Mouse (Mus musculus) CH12F3 (cell line): Measurements from ENCODE around the gene Ywhag.

Experiments
- in situ Hi-C: fragments of 300-500 bp; cut with MboI; formaldehyde crosslinking; loops from 2 replicates; pipeline ENCODE4 v1.14.3; 2020; ENCODE audit warnings: low sequenced_read_pairs

The Ywhag gene

DNA sequence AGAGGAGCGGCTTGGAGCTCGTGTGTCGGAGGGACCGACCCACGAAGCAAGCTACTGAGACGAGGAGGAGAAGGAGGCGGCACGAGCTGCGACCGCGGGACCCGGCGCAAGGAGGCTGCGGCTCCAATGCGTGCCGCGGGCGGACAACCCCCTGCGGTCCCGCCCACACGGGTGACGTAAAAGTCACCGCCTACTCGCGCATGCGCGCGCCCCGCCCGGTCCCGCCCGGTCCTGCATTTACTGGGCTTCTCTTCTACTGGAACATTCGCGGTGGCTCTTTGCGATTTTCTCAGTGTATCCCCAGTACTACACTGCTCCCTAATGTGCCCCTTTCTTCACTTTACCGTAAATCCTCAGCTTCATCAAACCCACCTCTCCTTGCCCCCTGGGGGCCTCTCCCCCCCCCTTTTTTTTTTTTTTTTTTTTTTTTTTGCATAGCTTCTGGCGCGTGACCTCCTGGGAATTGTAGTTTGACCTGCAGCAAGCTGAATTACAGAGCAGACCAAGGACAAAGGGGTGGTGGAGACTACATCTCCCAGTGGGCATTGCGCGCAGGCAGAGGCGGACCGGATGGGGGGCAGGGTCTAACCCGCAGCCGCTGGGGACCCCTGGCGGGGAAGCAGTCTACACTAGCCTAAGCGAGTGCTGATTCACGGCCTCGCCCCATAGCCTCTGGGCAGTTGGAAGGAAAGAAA is at the start of gene Ywhag:
Gene Ywhag (minus strand): TSS at position 136 of the 695 bp plus-strand sequence.
- in situ Hi-C loops = no loop called here

DNA sequence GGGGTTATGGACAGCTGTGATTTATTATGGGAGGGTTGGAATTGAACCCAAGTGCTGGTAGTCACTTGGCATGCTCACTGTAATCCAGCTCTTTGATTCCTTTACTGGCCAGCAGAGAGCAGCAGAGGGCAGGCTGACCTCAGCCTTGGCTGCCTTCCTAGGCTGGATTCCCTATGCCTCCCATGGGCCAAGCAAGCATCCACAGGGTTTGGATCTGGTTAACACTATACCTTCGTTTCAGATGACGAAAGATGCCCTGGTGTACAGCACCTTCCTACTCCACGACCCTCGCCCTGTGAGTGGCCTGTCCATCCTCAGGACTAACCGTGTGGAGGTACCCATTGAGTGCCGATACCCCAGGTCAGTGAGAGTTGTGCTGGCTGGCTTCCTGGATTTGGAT is 48.0 kb upstream of the Ywhag start:
- in situ Hi-C loops = no loop called here

DNA sequence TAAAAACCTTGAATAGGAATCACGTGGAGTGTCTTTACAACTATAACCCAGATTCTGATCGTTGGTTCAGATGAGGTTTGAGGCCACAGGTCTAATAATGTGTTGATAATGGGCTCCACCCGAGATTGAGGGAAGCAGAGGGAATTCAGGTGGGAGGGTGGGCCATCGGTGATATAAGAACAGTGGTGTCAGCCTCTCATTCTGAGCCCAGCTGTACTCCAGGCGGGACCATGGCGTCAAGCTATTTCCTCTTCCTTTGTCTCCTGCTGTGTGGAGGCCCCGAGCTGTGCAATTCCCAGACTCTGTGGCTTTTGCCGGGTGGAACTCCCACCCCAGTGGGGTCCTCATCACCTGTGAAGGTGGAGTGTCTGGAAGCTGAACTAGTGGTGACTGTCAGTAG is 45.5 kb upstream of the Ywhag start, which contains the start of gene Zp3:
Gene Zp3 (plus strand): TSS at position 196 of the 400 bp plus-strand sequence.
- in situ Hi-C loops = loop anchor here (10.0 kb wide), 1 partner anchor 85 kb away; no protein-coding TSS in a partner anchor

DNA sequence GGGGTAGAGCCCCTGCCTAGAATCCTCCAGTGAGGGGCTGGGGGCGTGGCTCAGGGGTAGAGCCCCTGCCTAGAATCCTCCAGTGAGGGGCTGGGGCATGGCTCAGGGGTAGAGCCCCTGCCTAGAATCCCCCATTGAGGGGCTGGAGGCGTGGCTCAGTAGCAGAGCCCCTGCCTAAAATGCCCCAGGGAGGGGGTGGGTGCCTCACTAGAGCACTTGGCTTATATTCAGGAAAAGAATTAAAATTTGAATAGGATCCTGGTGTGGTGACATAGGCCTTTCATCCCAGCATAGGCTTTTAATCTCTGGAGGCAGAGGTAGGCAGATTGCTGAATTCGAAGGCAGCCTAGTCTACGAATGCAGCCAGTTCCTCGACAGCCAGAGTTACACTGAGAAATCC is 45.0 kb upstream of the Ywhag start:
- in situ Hi-C loops = loop anchor here (10.0 kb wide), 1 partner anchor 85 kb away; no protein-coding TSS in a partner anchor

DNA sequence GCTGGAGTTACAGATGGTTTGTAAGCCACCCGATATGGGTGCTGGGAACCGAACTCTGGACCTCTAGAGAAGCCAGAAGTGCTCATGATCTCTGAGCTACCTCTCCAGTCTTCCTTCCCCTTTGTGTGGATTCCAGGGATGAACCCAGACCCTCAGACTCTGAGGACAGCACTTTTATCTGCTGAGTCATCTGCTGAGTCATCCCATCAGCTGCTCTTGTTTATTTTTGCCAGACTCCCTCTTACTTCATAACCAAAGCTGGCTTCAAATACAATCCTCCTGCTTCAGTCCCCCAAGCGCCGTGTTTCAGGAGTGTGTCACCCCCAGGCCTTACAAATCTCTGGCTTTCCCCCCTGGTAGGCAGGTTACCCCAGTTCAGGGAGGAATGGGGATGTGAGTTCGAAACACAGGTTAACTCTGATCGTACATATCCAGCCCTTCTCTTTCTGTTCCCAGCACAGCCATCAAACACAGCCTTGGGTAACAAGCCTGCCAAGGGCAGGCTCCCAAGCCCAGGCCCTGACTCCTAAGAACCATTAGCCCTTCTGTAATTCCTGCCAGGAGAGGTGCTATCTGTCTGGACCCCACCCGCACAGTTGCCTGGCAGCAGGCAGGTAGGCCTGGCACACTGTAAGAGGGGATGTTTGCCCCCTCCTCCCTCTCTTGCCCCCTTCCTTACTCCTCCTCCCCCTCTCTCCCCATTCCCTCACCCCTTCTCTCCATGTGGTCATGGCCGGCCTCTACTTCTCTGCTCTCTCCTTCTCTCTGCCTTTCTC is 41.7 kb upstream of the Ywhag start:
- in situ Hi-C loops = loop anchor here (10.0 kb wide), 1 partner anchor 89 kb away; no protein-coding TSS in a partner anchor

DNA sequence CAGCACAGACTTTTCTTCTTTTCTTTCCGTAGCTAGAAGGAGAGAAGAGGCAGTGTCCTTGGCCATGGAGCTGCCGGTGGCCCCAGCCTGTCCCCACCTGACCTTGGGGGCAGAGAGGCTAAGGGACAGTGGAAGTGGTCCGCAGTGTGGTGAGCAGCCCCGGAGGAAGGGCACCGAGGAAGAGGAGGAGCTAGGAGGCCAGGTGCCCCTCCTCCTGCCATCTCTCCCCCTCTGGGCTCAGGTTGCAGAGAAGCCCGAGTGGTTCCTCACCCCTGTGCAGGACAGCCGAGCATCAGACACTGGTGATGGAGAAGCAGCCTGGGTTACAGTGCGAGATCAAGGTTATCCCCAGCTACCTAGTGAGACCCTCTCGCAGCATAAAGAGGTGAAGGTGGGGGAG is 39.9 kb upstream of the Ywhag start, which contains the start of gene Ssc4d:
Gene Ssc4d (minus strand): TSS at position 167 of the 400 bp plus-strand sequence.
- in situ Hi-C loops = loop anchor here (10.0 kb wide), 1 partner anchor 90 kb away; no protein-coding TSS in a partner anchor

DNA sequence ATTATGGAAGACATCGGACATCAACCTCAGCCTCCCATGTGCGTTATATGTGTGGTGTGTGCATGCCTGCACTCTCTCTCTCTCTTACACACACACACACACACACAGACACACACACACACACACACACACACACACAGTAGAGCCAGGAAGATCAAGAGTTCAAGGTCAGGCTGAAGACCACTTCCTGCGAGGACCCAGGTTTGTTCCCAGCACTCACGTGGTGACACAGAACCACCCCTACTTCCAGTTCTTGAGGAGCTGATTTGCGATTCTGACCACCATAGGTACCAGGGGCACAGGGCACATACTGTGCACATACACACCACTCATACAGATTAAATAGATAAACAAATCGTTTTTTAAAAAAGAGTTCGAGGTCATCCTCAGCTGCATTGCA is 37.5 kb upstream of the Ywhag start:
- in situ Hi-C loops = loop anchor here (10.0 kb wide), 1 partner anchor 93 kb away; no protein-coding TSS in a partner anchor

DNA sequence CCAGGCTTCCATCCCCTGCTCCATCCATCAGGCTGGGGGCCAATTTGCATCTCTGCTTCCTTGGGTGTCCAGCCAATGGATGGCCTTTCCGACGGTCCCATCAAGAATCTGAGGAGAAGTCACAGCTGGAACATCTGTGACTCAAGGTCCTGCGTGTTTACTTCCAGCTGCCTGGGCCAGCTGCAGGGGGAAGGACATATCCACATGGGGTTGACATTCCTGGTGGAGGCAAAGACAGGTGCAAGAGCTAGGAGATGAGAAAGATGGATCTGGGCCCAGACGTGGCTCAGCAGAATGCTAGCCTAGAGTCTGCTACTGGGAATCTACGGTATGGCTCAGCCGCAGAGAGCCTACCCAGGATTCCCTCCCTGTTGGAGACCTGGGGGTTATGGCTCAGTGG is 35.8 kb upstream of the Ywhag start:
- in situ Hi-C loops = loop anchor here (10.0 kb wide), 1 partner anchor 95 kb away; no protein-coding TSS in a partner anchor

DNA sequence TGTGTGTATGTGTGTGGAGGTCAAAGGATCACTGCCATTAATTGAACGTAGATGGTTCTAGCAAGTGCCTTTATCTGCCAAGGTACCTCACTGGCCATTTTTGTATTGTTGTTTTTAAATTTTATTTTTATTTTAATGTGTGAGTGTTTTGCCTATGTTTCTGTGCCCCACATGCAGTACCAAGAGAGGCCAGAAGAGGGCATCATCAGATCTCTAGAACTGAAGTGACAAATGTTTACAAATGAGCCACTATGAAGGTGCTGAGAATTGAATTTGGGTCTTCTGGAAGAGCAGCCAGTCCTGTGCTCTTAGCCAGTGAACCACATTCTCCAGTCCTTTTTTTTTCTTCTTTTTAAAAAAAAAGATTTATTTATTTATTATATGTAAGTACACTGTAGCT is 34.4 kb upstream of the Ywhag start:
- in situ Hi-C loops = no loop called here

DNA sequence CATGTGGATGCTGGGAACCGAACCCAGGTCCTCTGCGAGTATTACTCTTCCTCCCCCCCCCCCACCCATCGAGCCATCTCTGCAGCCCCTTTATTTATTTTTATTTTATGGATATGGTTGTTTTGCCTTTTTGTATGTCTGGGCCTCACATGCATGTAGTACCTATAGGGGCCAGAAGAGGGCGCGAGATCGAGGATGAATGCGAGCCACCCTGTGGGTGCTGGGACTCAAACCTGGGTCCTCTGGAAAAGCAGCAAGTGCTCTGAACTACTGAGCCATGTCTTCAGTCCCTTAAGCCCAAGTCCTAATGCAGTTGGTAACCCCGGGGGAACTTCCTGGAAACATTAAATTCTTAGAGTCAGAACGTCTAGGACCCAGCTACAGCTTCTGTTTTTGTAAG is 32.5 kb upstream of the Ywhag start:
- in situ Hi-C loops = no loop called here

DNA sequence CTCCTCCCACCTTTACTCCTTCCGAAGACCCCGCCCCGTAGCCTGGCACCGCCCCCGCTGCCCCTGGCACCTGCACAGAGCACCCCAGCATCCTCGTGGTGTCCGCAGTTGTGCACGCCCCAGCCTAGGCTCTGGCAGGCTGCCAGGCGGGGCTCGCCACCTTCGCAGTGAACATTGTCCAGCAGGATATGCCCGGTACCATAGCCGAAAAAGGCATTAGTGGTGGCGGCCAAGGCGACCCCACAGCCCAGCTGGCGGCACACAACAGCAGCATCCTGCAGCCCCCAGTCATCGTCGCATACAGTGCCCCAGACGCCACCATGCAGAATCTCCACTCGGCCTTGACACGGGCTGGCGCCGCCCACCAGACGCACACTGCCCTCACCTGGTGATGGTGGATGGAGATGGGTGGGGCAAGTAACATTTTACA is 31.1 kb upstream of the Ywhag start:
- in situ Hi-C loops = no loop called here

DNA sequence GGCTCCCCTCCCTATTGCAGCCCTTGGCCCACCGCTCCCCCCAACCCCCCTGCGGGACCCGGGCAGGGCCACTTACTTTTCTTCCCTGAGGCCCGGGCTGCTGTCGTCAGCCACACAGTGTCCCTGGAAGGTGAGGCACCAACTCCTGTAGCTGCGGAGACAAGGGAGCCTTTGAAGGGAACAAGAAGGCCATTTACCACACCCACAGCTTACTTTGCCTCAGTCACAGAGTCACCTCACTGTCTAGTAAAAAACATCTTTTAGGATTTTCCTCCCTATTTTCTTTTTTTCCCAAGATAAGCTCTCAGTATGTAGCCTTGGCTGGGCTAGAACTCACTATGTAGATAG is 28.8 kb upstream of the Ywhag start:
- in situ Hi-C loops = no loop called here

DNA sequence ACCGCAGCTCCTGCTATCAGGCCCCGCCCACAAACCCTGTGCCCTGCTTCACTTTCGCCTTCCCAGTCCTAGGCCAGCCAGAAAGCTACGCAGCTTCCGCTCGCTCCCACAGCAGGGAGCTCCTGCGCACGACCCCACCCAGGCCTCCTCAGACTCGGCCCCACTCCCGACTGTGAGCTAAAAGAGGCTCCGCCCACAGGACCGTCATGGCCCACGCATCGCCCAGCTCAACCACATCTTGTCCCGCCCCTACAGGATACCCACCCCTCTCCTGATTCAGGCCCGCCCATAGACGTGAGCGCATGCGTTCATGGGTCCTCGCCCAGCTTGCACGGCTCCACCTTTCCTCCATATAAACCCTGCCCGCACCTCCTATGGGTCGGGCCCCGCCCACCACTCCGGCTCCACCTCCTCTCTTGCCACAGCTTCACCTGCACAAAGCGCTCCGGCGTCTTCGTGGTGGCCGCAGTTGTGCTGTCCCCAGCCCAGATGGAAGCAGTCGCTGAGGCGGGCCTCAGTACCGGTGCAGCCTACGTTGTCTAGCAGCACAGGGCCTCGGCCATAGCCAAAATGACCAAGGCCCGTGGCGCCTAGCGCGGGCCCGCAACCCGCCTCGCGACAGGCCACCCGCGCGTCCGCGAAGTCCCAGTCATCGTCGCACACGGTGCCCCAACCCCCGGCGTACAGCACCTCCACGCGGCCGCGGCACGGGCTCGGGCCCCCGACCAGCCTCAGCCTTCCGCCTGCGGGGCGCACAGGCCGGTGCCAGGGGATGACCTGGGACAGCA is 28.3 kb upstream of the Ywhag start:
- in situ Hi-C loops = no loop called here

DNA sequence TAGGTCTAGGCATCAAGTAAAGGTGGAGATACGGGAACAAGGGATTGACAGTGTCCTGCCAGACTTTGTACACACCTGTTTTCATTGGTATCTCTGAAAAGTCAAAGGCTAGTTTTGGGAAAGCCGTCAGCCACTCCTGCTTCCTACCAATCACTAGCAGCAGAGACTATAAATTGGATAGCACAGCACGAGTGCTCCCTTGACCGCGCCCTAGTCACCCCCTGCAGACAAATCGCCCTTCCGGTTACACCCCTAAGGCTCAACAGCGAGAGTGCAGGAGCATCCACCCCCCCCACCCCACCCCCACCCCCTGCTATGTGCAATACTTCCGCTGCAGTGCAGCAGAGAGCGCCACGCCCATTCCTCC is 27.7 kb upstream of the Ywhag start:
- in situ Hi-C loops = no loop called here

DNA sequence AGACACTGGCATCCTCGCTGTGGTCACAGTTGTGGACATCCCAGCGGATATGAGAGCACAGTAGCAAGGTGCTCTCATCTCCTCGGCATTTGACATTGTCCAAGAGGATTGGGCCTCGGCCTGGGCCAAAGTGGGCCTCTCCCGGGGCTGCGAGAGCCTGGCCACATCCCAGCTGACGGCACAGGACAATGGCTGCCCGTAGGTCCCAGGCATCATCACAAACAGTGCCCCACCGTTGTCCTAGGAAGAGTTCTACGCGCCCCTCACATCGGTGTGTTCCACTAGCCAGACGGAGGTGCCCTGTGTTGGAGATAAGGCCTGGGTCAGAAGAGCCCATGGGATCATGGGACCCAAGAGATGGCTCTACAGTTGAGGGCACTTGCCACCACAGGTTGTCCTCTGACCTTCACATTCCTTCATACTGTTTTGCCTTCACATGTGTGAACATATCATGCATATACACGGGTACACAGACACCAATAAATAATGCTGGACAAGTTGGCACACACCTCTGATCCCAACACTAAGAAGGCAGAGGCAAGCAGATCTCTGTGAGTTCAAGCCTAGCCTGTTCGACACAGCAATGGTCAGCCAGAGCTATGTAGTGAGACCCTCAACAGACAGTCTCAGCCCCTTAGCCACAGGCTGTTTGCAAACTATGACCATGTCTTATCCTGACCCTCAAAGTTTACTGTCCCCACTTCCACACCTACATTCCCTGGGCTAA is 26.7 kb upstream of the Ywhag start:
- in situ Hi-C loops = no loop called here

DNA sequence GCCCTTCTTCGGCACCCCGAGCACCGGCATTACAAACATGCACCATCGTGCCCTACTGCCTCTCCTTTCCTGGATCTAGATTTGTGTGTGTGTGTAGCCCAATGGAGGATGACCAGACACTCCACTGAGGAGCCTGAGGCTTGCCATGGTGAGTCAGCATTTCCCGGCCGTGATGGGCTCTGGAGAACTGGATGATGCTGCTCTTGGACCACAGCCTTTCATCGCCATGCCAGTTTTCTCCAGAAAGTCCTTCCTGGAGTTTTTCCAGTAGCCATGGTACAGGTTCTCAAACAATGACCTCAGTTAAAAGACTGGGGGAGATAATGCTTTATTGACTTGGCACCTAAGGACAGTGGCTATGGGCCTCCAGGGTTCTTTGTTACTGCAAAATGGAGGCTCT is 25.5 kb upstream of the Ywhag start:
- in situ Hi-C loops = no loop called here

DNA sequence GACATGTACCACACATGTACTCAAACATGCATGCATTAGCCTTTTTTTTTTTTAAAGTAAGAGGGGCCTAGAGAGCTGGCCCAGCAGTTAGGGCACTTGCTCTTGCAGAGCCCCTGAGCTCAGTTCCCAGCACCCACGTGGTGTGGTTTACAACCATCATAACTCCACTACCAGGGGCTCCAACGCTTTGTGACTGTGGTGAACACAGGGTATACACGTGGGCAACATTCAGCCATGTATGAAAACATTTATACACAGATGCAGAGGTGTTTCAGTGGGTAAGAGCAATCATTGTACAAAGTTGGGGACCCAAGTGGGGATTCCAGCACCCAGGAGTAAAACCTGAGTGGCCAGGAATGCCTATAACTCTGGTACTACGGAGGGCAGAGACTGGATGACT is 24.0 kb upstream of the Ywhag start:
- in situ Hi-C loops = no loop called here

DNA sequence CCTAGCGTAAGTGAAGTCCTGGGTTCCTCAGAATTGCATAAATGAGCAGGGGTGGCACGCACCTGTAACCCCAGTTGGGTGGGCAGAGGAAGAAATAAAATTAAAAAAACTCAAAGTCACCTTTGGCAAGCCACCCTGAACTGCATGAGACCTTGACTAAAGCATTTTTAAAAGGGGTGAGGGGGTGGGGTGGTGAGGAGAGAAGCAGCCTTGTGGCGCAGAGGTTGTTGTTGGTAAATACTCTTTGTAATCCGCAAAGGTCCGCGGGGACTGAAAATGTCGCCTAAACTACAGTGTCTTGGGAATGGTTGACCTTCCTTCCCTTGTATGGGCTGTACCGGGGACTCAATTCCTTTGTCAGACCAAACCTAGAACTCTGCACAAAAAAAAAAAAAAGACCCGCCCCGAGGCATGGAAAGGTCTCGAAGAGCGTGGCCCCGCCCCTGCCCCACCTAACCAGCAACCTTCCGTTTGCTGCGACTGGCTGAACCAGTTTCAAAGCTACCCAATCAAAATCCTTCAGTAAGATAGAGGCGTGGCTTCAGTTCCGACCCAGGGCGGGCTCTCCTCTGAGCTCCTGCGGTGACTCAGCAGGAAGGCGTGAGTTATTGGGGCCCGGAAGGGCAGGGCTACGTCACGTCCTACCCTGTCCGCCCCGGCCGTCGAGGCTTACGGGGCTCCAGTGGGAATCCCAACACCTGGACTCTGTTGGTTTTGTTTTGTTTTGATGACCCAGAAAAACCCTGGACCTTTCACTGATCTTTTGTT is 23.0 kb upstream of the Ywhag start:
- in situ Hi-C loops = no loop called here

DNA sequence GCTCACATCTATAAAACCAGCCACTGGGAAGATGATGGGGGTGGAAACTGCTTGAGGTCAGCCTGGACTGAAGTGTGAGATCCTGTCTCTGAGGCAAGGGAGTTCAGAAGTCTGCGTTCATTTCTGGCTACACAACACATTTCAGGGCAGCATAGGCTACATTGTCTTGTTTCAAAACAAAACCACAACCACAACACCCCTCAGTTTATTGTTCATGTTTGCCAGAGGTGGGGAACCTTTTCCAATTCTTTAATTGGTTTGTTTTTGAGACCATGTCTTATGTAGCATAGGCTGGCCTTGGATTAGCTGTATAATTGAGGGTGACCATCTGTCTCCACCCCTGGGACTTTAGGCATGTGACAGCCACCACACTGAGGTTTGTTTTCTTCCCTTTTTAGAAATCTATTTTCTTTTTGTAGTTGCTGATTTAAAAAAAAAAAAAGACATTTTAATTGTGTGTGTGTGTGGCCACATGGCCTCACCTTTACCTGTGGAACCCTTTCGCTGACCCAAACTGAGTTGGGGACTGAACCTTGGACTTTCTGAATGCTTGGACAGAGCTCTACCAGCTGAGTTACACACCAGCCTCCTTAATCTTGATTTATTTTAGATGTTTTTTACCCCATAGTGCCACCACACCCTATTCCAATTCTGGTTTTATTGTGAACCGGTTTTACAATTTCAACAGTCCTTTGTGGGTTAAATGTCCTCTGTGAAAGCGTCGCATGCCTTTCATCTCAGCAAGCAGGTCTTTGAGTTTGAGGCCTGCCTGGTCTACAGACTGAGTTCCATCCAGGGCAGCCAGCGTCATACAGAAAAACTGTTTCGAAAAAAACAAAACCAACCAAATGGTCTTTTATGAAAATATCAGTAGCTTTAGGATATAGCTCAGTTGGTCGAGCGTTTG is 22.1 kb upstream of the Ywhag start:
- in situ Hi-C loops = no loop called here
